Mouse (Mus musculus): Measurements from ENCODE around the gene Gm20431. TPM values are rescaled to one million over a fixed set of nuclear protein-coding genes. Genes with fewer than 3 reads are reported as not detected.
"Not testable (repeated sequence)": the region's sequence is repeated elsewhere in the genome, so short reads cannot be mapped to it uniquely, and the experiment has no call there.

The Gm20431 gene
- polyA plus RNA-seq, 1 experiment from 2014 or later = 7.2 TPM

GRCm38 (mm10) chr2:167652694-167653093 lies 8.6 kb downstream of the Gm20431 start:
- no peak overlapping the region for H3K4me3 ChIP-seq (replicated peaks)
- H3K9me3 ChIP-seq = no peaks in the 10 kb centered on the region
- H3K4me1 ChIP-seq (replicated peaks) = peaks cover 8% of the 10 kb centered on the region; the same call in 1 of the 2 replicates
- H3K9ac ChIP-seq = no peak overlapping the region
- peak; percentile 70 for ATAC-seq
- H3K4me2 ChIP-seq (replicated peaks) = no peak overlapping the region
- 65% methylated on average over 7 of the region's 7 CpGs for WGBS
- no peak overlapping the region for H3K27ac ChIP-seq
- H3K27me3 ChIP-seq (replicated peaks) = no peaks in the 10 kb centered on the region; the same call in 1 of the 2 replicates
- H3K36me3 ChIP-seq = 0 out of 2 replicates have a peak, but pooled peaks cover 5% of the 10 kb centered on the region

DNA sequence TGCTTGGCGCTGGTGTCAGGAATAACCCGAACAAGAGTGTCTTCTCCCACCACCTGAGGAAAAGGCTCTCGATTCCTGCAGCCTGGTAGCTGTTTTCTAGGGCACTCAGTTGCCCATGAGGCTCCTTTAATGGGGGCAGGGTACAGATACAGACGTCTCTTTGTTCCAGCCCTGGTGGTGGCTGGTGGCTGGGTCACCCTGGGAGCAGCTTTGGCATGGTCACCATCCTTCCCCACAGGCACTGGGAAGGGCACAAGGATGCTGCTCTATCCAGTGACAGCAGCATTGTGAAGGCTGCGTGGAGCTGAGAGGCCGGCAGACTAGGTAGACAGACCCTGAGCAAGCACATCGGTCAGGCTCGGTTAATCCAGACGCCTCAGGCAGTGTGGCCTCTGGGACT lies 9.7 kb downstream of the Gm20431 start:
- 89% methylated on average over 9 of the region's 9 CpGs for WGBS
- H3K4me3 ChIP-seq (replicated peaks) = no peak overlapping the region
- no peak overlapping the region for H3K9ac ChIP-seq
- H3K27me3 ChIP-seq (replicated peaks) = no peaks in the 10 kb centered on the region; the same call in 1 of the 2 replicates
- H3K4me2 ChIP-seq (replicated peaks) = no peak overlapping the region
- no peaks in the 10 kb centered on the region for H3K9me3 ChIP-seq
- peaks cover 5% of the 10 kb centered on the region; the same call in 1 of the 2 replicates for H3K4me1 ChIP-seq (replicated peaks)
- ATAC-seq = no peak
- H3K27ac ChIP-seq = no peak overlapping the region
- H3K36me3 ChIP-seq = 0 out of 2 replicates have a peak, but pooled peaks cover 4% of the 10 kb centered on the region

DNA sequence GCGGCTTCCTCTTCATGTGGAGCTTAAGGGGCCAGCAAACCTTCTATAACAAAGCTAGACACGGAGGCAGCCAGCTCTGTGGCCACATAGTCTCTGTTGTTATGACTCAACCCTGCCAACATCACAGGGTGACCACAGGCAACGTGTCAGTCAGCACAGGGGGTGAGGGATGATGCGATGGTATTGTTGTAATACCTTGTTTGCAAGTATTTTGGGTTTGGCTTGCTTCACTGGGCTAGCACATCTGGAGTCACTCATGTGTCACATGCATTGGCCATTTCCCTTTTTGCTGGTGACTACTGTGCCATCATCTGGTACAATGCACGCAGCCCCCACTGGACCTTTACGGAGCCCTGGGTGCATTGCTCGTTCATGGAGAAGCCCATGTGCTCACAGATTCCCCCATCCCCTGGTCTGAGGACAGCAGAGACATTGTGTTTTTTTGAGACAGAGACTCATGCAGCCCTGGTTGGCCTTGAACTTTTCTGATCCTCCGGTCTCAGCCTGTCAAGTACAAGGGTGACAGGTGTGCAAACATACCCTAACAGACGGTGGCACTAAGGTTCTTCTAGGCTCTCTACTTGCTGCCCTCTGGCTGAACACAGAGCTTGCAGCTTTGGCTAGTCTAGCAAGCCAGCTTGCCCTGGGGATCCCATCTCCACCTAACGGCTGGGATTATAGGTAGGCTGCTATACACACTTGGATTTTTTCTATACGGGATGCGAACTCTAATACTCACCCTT lies 11.8 kb downstream of the Gm20431 start:
- Histone ChIP-seq H3K27me3 (replicated peaks) (no peaks in the 10 kb centered on the region; the same call in 1 of the 2 replicates), H3K36me3 (peaks cover 9% of the 10 kb centered on the region), H3K4me1 (replicated peaks) (peaks cover 5% of the 10 kb centered on the region; the same call in 1 of the 2 replicates), H3K27ac (no peak overlapping the region), H3K4me2 (replicated peaks) (no peak overlapping the region), H3K4me3 (replicated peaks) (no peak overlapping the region), H3K9ac (no peak overlapping the region), H3K9me3 (no peaks in the 10 kb centered on the region)
- ATAC-seq = no peak
- 84% methylated on average over 12 of the region's 12 CpGs for WGBS

- Histone ChIP-seq H3K4me2 (replicated peaks) (no peak overlapping the region), H3K27me3 (replicated peaks) (no peaks in the 10 kb centered on the region; the same call in 1 of the 2 replicates), H3K4me3 (replicated peaks) (no peak overlapping the region), H3K36me3 (peaks cover 14% of the 10 kb centered on the region), H3K27ac (no peak overlapping the region), H3K9ac (no peak overlapping the region), H3K4me1 (replicated peaks) (no peaks in the 10 kb centered on the region), H3K9me3 (no peaks in the 10 kb centered on the region)
- ATAC-seq = 0 out of 2 replicates have a peak, but pooled peaks have one; percentile 21
- WGBS = 64% methylated on average over 4 of the region's 4 CpGs
Observed at GRCm38 (mm10) chr2:167646411-167646810, 14.9 kb downstream of the Gm20431 start.

GRCm38 (mm10) chr2:167643356-167644052 lies 17.8 kb downstream of the Gm20431 start:
- H3K9me3 ChIP-seq; H3K27ac ChIP-seq; H3K9ac ChIP-seq; H3K4me2 ChIP-seq (replicated peaks); H3K27me3 ChIP-seq (replicated peaks); H3K4me3 ChIP-seq (replicated peaks); H3K4me1 ChIP-seq (replicated peaks); ATAC-seq: not testable (repeated sequence)
- H3K36me3 ChIP-seq = peaks cover 10% of the 10 kb centered on the region
- 78% methylated on average over 13 of the region's 13 CpGs for WGBS

GRCm38 (mm10) chr2:167642164-167642563 lies 19.1 kb downstream of the Gm20431 start:
- 92% methylated on average over 6 of the region's 6 CpGs for WGBS

GRCm38 (mm10) chr2:167641337-167641736 lies 20.0 kb downstream of the Gm20431 start:
- Histone ChIP-seq H3K4me2 (replicated peaks) (no peak overlapping the region), H3K9me3 (no peaks in the 10 kb centered on the region), H3K27ac (no peak overlapping the region), H3K36me3 (peaks cover 10% of the 10 kb centered on the region), H3K9ac (no peak overlapping the region), H3K4me3 (replicated peaks) (no peak overlapping the region), H3K27me3 (replicated peaks) (no peaks in the 10 kb centered on the region), H3K4me1 (replicated peaks) (no peaks in the 10 kb centered on the region)
- ATAC-seq = peak; percentile 66; the same call in 1 of the 2 replicates
- 49% methylated on average over 8 of the region's 8 CpGs for WGBS

More at GRCm38 (mm10) chr2:167642164-167642563, 19.1 kb downstream of the Gm20431 start:
- H3K36me3 ChIP-seq = peaks cover 10% of the 10 kb centered on the region
- H3K27me3 ChIP-seq (replicated peaks) = no peaks in the 10 kb centered on the region
- no peak overlapping the region for H3K27ac ChIP-seq
- no peaks in the 10 kb centered on the region for H3K4me1 ChIP-seq (replicated peaks)
- H3K9ac ChIP-seq = no peak overlapping the region
- no peak for ATAC-seq
- no peak overlapping the region for H3K4me3 ChIP-seq (replicated peaks)
- H3K4me2 ChIP-seq (replicated peaks) = no peak overlapping the region
- H3K9me3 ChIP-seq = no peaks in the 10 kb centered on the region

DNA sequence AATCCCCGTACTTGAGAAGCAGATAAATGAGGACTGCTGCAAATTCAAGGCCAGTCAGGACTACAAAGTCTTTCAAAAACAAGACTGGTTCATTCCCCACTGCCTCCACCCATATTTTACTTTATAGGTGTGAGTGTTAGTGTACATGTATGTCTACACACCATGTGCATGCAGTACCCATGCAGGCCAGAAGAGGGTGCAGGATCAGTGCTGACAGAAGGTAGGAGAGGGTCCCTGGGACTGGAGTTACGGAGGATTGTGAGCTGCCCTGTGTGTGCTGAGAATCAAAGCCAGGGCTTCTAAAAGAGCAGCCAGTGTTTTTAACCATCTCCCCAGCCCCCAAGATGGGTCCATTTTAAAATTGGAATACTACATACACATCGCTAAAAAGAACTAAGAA lies 21.0 kb downstream of the Gm20431 start:
- H3K27ac ChIP-seq = no peak overlapping the region
- H3K27me3 ChIP-seq (replicated peaks) = no peaks in the 10 kb centered on the region
- no peak overlapping the region for H3K4me2 ChIP-seq (replicated peaks)
- ATAC-seq = no peak
- WGBS = 78% methylated on average over 3 of the region's 3 CpGs
- no peak overlapping the region for H3K9ac ChIP-seq
- H3K4me3 ChIP-seq (replicated peaks) = no peak overlapping the region
- no peaks in the 10 kb centered on the region for H3K9me3 ChIP-seq
- H3K36me3 ChIP-seq = peaks cover 9% of the 10 kb centered on the region
- H3K4me1 ChIP-seq (replicated peaks) = no peaks in the 10 kb centered on the region

- Histone ChIP-seq H3K27me3 (replicated peaks) (no peaks in the 10 kb centered on the region), H3K4me3 (replicated peaks) (peak overlapping the region; percentile 25; the same call in 1 of the 2 replicates), H3K4me1 (replicated peaks) (peaks cover 27% of the 10 kb centered on the region), H3K9ac (no peak overlapping the region), H3K9me3 (no peaks in the 10 kb centered on the region), H3K4me2 (replicated peaks) (peak overlapping the region; percentile 75), H3K27ac (no peak overlapping the region), H3K36me3 (no peaks in the 10 kb centered on the region)
- no peak for ATAC-seq
- 81% methylated on average over 7 of the region's 7 CpGs for WGBS
Observed at GRCm38 (mm10) chr2:167634865-167635512, 26.3 kb downstream of the Gm20431 start.

DNA sequence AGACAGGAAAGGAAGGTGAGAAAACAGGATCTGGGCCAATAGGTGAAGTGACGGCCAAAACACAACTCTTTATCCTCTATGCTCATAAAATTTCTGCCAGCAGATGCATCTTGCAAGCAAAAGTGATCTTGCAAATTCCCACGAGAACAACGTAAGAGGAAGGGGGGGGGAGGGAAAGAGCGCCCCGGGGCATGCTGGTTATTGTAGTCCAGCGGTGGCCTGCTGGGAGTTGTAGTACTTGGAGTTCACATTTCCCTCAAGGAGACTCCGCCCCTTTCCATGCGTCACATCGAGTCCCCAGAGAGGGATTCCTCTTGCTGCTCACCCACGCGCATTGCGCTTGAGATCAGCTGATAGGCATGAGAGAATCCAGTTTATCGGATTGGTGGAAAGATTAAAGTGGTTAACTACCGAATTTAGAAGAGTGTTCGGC lies 26.9 kb downstream of the Gm20431 start:
- under 1% methylated on average over 15 of the region's 15 CpGs for WGBS

DNA sequence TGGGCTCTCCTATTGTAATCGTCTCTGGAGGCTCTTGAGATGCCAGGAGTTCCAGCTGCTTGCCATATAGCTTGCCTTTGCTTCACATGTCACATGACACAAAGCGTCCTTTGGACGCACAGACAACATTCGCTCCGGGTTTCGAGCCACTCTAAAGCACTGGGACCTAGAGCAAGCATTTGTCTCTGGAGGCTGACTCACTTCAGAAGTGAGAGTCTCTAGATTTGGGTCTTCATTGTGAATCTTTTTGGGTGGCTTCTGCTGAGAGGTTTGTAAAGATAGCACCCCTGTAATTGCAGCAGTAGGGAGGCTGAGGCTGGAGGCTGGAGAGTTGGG lies 27.8 kb downstream of the Gm20431 start:
- 88% methylated on average over 6 of the region's 6 CpGs for WGBS
- Histone ChIP-seq H3K4me3 (replicated peaks) (no peak overlapping the region), H3K4me1 (replicated peaks) (peaks cover 42% of the 10 kb centered on the region), H3K4me2 (replicated peaks) (peak overlapping the region; percentile 75), H3K9ac (no peak overlapping the region), H3K27me3 (replicated peaks) (no peaks in the 10 kb centered on the region), H3K36me3 (no peaks in the 10 kb centered on the region), H3K9me3 (no peaks in the 10 kb centered on the region), H3K27ac (no peak overlapping the region)
- no peak for ATAC-seq

More for the DNA sequence above, 26.9 kb downstream of the Gm20431 start:
- Histone ChIP-seq H3K27me3 (replicated peaks) (no peaks in the 10 kb centered on the region), H3K36me3 (no peaks in the 10 kb centered on the region), H3K9me3 (no peaks in the 10 kb centered on the region), H3K9ac (peak overlapping the region; percentile 27), H3K4me1 (replicated peaks) (peaks cover 33% of the 10 kb centered on the region), H3K27ac (peak overlapping the region; percentile 57; the same call in 1 of the 2 replicates), H3K4me3 (replicated peaks) (peak overlapping the region; percentile 25), H3K4me2 (replicated peaks) (peak overlapping the region; percentile 75)
- ATAC-seq = peak; percentile 77

Data from intestine, embryonic 15.5 days (tissue).